Mouse (Mus musculus): Measurements from ENCODE around the gene Rtl10. TPM values are rescaled to one million over a fixed set of nuclear protein-coding genes. Genes with fewer than 3 reads are reported as not detected.

Rtl10 gene
- 2.8 and 2.9 TPM in 2 replicates for total RNA-seq (2017)

DNA sequence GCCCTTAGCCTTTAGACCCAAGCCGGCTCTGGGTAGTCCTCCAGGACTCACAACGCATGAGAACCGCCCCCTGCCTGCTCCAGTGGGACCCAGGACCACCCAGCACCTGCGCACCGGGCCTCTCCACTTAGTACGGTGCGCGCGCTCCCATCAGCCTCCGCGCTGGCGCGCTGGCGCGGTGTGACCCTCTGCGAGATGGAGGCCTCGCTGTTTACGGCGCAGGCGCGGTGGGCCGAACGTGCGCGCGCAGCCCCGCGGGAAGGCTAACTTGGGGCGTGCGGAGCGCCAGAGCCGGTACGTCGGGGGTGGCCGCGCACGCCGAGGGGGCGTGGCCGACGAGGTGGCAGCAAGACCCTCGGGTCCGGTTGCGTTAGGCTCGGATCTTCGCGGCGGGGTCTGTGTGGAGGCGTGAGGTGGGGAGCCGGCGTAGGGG lies at the start of gene Rtl10, which contains the start of gene Gnb1l:
TSS of gene Rtl10 (plus strand) at position 344 of the 433 bp plus-strand sequence.
TSS of gene Gnb1l (plus strand) at position 156 of the 433 bp plus-strand sequence.
- ATAC-seq (ENCODE audit: extremely low read depth, insufficient number of reproducible peaks, low FRiP score, poor library complexity, severe bottlenecking) = peak; percentile 55

DNA sequence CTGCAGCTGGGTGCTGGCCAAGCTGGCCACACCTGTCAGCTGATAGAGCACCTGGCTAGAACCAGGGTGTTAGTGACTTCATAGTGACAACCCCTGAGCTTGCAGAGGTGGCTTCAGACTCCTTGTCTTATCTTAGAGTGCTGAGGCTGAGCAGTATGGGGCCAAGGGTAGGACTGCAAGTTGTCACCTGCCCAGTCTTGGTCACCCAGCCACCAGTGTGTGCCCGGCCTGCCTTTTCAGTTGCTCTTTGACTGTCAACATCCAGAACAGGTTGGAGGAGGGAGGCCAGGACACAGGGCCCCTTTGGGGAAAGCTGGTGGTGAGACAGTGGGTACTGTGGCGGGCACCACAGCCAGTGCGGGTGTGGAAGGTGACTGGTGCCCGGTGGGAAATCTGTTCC lies 49.7 kb upstream of the Rtl10 start:
- no peak for ATAC-seq (ENCODE audit: extremely low read depth, insufficient number of reproducible peaks, low FRiP score, poor library complexity, severe bottlenecking)

DNA sequence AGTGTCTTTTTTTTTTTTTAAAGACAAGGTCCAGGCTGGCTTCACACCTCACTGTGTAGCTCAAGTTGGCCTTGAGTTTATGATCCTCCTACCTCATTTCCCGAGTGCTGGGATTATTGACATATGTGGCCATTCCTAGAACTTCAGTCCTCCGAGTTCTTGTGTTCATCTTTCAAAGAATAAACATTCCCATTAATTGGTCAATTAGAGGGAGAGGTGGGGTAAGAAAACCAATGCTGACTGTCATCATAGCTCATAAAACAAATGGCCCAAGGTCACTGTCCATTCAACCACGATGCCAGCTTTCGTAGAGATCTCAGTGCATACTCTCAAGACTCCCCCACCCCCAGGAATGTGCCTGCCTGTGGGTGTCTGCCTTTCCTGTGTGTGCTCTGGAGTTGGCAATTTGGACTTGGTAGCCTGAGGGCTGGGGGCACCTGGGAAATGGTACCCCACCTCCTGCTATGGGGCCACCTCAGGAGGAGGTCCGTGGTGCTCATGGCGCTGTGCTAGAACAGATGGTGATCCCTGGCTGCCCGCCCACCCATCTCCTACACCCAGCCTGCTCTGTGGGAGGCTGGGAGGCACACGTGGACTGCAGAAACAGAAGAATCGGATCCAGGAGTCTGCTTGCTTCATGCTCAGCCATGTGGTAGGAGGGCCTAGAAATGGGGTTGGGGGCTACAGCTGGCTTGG lies 47.1 kb upstream of the Rtl10 start:
- no peak for ATAC-seq (ENCODE audit: extremely low read depth, insufficient number of reproducible peaks, low FRiP score, poor library complexity, severe bottlenecking)

DNA sequence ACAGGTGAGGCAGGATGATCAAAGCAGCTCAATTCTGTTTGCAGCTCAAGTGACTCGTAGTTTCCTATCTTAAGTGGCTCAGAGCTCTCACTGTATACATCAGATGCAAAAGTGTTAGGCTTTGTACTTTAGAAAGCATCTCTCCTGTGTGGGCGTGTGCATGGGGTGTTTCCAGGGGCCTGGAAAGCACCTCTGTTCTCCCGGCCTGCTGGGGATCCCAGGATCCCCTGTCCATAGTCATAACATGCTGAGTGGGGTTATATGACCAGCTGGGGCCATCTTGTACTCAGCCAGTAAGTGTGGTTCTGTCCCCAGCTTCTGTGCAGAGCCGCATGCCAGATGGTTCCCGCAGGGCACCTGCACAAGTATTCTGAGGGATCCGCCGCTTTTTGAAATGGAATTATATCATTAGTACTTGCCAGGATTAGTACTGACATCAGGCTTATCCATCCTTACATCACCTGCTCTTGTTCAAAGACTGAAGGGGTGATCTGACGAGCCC lies 46.3 kb upstream of the Rtl10 start:
- ATAC-seq (ENCODE audit: extremely low read depth, insufficient number of reproducible peaks, low FRiP score, poor library complexity, severe bottlenecking) = no peak

DNA sequence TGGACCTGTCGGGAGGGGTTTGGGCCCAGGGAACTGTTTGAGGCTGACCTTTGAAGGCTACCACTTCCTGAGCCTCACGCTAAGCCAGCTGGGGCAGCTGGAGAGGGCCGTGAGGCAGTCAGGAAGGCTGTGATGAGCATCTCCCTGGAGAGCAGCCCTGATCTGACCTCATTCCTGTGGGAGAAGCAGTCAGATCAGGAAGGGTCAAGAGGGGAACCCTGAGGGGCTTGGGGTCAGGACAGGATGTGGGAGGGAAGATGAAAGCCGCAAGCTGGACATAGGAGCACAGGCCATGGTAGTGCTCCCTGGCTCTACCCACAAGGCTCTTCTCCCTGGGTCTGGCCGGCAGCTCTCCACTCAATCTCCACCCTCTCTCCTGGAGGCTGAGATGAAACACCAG lies 44.9 kb upstream of the Rtl10 start:
- no peak for ATAC-seq (ENCODE audit: extremely low read depth, insufficient number of reproducible peaks, low FRiP score, poor library complexity, severe bottlenecking)

DNA sequence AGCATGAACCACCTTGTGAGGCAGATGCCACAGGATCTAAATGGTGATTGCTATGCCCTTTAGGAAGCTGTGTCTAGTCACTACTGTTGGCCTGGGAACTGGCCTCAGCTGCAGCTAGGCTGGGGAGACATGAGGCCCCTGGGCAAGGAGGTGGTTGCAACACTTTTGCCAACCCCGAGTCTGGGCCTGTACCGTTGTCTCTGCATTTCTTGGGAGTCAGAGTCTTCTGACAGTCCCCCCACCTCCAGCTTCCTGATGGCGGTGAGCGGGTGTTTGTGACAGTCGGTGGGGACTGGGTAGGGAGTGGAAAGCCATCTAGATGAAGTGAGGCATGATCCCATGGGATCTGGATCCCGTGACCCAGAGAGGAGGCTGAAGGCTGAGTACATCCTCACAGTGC lies 43.3 kb upstream of the Rtl10 start:
- no peak for ATAC-seq (ENCODE audit: extremely low read depth, insufficient number of reproducible peaks, low FRiP score, poor library complexity, severe bottlenecking)

DNA sequence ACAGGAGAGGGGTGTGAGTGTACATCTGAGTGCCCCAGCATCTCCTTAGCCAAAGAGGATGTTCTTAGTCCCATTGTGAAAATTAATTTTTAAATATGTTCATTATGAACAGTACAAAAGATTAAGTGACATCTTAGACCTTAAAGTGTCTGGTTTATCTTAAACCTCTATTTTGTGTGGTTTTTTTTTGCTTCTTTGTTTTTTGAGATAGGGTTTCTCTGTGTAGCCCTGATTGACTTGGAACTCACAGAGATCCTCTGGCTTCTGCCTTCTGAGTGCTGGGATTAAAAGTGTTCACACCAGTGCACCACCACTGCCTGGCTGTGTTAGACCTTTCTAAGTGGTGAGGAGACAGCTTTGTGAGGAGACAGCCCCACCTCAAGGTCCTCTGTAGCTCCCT lies 40.0 kb upstream of the Rtl10 start:
- ATAC-seq (ENCODE audit: extremely low read depth, insufficient number of reproducible peaks, low FRiP score, poor library complexity, severe bottlenecking) = no peak

DNA sequence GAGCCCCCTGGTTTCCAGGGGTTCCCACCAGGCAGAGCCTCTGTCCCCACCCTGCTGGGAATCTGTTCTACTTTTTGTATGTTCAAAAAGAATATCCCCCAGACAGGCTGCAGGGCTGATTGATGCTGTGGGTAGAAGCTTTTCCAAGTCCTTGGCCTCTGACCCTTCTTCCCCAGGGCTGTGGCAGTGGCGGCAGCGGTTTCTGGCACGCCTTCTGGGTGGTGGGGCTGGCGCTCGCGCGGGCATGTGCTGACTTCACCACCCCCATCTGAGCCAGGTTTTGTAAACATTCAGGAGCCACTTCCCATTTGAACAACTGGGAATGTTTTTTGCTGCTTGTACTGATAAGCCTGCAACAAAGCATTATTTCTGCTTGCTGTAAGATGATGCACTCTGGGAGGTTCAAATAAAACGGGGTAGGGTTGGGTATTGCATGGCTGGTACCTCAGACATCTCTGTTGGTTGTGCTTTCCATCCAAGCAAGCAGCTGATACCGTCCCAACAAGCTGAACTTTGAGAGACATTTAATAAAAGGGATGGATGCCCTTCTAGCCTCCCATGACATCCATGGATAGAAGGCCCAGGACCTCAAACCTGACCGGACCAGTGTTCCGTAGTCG lies 39.3 kb upstream of the Rtl10 start:
- ATAC-seq (ENCODE audit: extremely low read depth, insufficient number of reproducible peaks, low FRiP score, poor library complexity, severe bottlenecking) = no peak

DNA sequence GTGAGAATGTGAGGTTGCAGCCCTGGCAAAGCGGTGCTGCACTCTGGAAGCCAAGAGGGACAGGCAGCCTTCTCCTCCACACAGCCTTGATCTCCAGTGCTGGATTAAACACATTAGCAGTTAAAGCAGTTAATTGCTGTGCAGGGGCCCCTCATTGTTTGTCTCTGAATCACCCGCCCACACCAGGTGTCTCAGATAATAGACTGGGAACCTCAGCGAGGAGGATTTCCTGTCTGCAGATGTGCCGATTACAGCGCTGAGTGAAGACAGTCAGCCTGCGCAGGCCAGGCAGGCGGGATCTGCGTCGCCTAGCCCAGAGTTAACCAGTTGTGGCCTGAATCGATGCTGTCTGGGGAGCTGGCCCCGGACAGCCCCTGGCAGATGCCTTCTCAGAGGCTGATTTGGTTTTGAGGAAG lies 38.7 kb upstream of the Rtl10 start:
- peak; percentile 21; the same call in 1 of the 2 replicates for ATAC-seq (ENCODE audit: extremely low read depth, insufficient number of reproducible peaks, low FRiP score, poor library complexity, severe bottlenecking)

DNA sequence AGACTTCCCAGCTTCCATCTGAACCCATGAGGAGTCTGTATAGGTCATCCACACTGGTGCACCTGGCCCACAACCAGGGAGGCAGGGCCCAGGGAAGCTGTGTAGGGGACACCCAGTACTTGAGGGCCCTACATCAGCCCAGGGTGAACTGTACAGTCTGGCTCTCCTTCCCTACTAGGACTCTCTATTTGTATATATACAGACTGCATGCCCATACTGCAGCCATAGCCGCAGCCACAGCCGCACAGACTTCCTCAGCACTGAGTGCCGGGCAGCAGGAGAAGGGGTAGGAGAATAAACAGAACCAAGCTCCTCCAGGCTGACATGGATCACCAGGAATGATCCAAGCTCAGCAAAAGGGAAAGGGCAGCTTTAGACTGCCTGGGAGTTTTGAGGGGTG lies 37.9 kb upstream of the Rtl10 start:
- no peak for ATAC-seq (ENCODE audit: extremely low read depth, insufficient number of reproducible peaks, low FRiP score, poor library complexity, severe bottlenecking)

DNA sequence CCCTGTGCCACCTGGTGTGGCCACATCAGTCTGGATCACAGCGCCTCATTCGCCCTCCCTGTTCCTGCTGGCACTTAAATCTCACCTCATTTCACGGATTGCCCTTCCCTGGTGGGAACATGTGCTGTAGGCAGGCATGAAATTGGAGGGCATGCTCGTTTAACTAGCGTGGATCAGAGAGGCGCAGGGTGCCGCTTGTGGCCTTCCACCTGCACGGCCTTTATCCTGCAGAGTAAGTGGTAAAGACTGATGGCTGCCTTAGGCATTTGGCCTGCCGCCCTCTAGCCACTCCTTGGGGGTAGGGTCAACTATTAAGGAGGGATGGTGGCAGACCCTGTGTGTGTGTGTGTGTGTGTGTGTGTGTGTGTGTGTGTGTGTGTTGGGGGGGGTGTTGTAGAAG lies 36.7 kb upstream of the Rtl10 start:
- ATAC-seq (ENCODE audit: extremely low read depth, insufficient number of reproducible peaks, low FRiP score, poor library complexity, severe bottlenecking) = no peak

DNA sequence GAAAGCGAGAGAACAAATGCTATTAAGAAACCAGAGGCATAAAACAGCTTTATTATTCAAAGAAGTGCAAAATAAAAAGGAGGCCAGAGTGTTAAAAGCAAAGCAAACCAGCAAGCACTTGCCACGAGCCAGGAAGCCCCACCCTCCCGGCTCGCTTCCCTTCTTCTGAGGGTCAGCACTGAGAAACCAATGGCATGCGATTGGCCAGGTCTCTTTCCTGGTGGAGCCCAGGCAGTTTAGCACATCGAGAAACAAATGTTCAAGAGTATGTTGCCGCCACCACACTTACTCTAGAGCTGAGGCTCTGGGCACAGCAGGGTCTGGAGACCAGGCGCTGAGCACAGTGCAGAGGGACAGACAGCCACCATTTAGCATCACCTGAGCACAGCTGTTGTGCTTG lies 36.1 kb upstream of the Rtl10 start:
- no peak for ATAC-seq (ENCODE audit: extremely low read depth, insufficient number of reproducible peaks, low FRiP score, poor library complexity, severe bottlenecking)

DNA sequence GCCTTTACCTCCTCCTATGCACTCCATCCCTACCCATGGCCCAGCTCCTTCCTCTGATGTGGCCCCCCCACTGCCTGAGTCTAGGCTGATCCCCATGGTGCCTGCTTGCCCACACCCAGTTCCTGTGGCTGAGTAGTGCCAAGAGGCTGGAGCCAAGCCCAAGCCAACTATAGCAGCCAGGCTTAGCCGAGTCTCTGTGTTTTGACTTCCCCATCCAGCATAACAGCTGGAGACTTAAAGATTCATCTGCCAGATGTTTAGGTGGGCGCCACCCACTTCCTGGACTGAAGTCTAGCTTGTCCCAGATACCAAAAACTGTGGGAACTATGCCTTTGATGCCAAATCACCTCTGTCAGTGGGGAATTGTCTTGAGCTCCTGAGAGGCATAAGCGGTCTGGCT lies 34.4 kb upstream of the Rtl10 start:
- ATAC-seq (ENCODE audit: extremely low read depth, insufficient number of reproducible peaks, low FRiP score, poor library complexity, severe bottlenecking) = no peak

DNA sequence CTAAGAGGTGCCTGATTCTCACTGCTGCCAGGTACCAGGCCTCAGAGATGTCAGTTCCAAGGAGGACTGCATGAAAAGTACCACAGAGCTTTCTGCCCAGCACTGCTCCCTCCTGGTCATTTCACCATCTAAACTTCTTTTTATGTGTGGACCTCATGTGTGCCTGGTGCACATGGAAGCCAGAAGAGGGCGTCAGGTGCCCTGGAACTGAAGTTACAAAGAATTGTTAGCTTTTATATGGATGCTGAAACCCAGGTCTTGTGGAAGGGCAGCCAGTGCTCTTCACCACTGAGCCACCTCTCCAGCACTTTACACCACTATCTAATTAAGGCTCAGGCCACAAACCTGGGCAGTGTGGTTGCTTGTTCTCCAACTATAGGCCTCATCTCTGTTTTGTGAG lies 27.9 kb upstream of the Rtl10 start:
- no peak for ATAC-seq (ENCODE audit: extremely low read depth, insufficient number of reproducible peaks, low FRiP score, poor library complexity, severe bottlenecking)

DNA sequence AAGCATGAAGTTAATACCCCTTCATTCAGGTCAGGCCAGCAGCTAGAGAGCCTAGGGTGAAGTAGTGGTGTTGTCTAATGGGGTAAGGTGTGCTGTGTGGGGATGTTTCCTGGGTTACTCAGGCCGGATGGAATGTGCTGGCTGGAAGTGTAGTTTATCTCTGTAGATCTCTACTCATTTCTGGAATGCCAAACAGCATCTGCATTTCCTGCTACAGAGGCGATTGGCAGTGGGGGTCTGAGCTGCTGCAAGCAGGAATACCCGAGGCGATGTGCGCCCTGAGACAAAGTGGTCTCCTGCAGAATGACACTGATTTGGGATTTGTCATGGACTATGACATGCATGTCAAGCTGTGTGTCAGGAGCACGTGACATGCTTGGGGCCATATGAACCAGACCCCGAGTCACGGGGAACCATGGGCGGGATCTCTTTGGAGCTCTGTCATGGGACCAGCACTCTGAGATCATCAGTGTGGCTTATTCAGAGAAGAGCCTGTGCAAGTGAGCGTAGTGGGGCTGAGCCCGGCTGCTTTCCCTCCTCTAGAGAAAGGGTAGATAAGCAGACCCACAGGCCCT lies 27.2 kb upstream of the Rtl10 start:
- ATAC-seq (ENCODE audit: extremely low read depth, insufficient number of reproducible peaks, low FRiP score, poor library complexity, severe bottlenecking) = no peak

DNA sequence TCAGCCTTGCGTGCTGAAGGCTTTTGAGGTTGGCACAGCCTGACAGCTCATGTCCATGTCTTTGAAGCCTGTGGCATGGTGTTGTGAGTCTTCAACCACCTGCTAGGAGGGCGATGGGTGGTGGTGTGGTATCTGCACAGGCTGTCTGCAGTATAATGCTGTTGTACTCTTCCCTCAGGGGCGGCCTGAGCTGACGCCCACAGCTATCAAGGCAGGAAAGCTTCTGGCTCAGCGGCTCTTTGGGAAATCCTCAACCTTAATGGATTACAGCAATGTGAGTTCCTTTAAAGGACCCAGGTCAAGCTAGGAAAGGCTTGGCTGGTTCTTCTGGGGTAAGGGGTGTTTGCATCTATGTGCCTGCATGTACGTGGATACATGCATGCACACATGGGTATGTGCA lies 26.7 kb upstream of the Rtl10 start:
- ATAC-seq (ENCODE audit: extremely low read depth, insufficient number of reproducible peaks, low FRiP score, poor library complexity, severe bottlenecking) = no peak

DNA sequence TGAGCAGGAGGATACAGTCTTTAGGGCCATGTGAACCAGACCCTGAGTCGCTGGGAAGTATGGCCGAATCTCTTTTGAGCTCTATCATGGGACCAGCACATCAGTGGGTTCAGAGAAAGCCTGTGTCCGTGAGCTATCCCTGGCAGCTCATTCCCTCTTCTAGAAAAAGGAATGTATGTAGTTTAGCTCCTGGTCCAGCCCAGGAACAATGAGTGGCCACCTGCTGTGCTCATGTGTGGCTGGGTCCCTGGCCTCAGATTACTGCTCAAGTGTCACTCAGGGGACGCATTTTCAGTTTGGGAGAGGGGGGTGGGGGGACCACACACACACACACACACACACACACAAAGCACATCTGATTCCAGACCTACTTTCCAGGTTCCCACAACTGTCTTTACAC lies 26.3 kb upstream of the Rtl10 start:
- no peak for ATAC-seq (ENCODE audit: extremely low read depth, insufficient number of reproducible peaks, low FRiP score, poor library complexity, severe bottlenecking)

DNA sequence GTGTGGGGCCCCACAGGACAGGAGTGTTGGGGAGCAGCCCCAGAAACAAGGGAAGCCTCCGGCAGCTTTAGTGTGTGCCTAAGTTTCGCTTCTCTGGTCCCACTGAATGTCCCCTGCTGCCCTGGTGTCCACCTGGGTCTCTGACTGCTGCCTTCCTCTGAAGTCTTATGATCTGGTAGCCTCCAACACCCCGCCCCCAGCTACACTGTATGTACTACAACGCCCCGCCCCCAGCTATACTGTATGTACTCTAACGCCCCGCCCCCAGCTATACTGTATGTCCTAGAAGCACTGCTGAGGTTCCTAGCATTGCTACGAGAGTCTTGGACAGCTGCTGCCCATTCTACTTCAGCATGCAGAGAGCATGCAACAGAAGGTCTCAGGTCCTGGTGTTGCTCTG lies 25.7 kb upstream of the Rtl10 start:
- ATAC-seq (ENCODE audit: extremely low read depth, insufficient number of reproducible peaks, low FRiP score, poor library complexity, severe bottlenecking) = no peak

DNA sequence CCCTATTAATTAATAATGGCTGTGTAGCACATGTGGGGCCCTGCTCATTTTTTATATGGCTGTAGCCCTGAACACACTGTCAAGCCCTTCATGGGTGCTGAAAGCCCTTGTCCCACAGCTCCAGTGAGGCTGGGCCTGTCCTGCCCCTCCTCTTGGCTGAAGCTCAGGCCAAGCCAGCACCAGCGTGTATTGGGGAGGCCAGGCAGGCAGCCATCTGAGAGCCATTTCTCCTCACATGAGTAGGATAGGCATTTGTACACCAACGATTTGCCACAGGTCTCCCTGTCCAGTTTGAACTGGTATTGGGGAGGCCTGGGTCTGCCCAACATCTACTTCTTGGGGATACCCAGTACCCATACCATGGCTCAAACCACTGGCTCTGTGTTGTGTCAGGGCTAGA lies 24.7 kb upstream of the Rtl10 start:
- no peak for ATAC-seq (ENCODE audit: extremely low read depth, insufficient number of reproducible peaks, low FRiP score, poor library complexity, severe bottlenecking)

DNA sequence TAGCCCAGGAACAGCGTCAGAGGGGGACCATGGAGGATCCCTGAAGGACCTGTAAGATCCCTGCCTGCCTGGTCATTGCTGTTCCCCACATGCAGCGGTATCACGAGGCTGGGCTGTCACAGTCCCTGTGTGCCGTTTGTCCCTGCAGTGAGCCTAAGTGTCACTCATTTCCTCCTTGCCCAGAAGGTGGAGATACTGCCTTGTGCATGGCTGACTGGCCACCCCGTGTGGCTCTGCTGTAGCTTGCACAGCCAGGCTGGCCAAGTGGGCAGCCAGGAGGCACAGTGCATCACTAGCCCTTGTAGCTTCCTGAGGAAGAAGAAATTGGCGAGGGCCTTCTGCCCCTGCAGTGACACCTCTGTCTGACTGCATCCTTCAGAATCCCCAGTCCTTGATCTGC lies 20.7 kb upstream of the Rtl10 start:
- no peak for ATAC-seq (ENCODE audit: extremely low read depth, insufficient number of reproducible peaks, low FRiP score, poor library complexity, severe bottlenecking)
